Mouse (Mus musculus) layer of hippocampus, postnatal 25 days (tissue): ENCODE measurements around the gene Inpp4b. TPM values are rescaled to one million over a fixed set of nuclear protein-coding genes. Genes with fewer than 3 reads are reported as not detected.
"Not testable (repeated sequence)": the region's sequence is repeated elsewhere in the genome, so short reads cannot be mapped to it uniquely, and the experiment has no call there.

ENCODE experiments used
- DNase-seq, 2 experiments: peaks; one replicate each; pipeline ENCODE4 v3.0.0; 2022; ENCODE audit warnings: mixed read lengths in 2 of 2, low spot score in 1 of 2; ENCODE audit errors: extremely low spot score in 1 of 2
- total RNA-seq, 2 experiments: library from RNA; stranded (reverse); gene quantifications; 2 replicates each; pipeline ENCODE4 v1.2.3; 2021

The Inpp4b gene
- total RNA-seq, 2 experiments from 2014 or later = 8.5 to 10.2 TPM

DNA sequence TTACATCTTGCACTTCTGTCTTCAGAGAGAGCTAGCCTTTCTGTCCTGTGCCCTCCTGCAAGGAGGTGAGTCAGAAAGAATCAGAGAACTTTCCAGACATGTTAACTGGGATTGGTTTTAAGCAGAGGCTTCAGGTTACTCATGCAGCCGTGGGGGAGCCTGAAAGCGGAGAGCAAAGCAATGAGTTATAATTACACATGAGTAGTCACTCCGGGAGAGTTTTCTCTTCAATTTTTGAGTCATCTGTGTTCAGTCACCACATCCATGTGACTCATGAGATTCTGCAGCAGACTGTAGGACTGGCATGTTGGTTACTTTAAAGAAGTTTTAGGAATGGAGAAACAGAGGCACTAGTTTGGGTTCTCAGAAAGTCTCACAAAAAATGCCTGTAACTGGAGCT is 524.7 kb downstream of the Inpp4b start:
- DNase-seq = no peak

DNA sequence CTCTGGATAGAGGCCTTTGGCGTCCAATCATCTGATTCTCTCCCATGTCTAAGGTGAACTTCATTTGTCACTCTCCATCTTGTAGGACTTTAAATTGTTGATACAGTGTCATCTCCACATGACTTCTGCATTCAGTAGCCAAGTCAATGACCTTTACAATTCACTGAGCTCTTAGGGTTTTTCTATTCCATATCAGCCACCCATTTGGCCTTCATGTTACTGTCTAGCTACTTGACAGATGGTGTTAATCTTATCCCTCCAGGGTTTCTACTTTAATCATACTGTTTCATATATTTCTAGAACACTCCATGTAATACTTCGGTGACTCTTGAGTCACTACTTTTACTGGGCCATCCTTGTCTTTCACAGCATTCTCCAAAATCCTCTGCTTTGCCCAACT is 528.1 kb downstream of the Inpp4b start:
- DNase-seq = no peak

DNA sequence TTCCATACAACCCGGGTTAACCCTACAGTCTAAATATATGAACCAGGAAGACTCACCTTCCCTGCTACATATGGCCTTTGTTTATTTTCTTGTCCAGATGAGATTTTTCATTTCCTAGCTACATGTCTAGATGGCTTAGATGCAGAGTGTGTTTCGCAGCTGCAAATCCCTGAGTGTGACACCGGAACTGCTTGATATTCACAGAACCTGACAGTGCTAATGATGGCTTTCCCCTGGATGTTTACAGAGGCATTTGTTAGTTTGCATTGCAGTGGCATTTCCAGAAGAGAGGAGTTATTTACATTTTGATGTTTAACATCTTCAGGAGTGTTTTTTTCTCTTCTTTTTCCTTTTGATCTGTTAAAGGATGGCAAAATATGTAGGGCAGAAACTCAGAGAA is 537.7 kb downstream of the Inpp4b start:
- no peak for DNase-seq

DNA sequence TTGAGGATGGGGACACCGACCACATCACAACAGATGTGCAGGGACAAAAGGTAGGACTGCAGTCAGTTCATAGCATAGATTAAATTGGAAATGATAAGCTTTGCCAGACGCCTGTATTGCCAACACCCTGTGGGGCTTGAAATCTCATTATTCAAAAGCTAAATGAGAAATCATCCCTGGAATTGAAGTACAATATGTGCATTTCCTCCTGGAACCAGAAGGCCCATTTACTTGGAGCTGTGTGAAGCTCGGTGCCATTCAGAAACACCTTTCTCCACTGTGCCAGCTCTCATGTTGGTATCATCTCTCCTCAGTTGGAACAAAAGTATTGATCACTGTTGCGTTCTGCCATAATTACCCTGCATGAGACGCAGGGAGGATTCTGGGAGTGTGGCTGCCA is 541.8 kb downstream of the Inpp4b start:
- DNase-seq = no peak

DNA sequence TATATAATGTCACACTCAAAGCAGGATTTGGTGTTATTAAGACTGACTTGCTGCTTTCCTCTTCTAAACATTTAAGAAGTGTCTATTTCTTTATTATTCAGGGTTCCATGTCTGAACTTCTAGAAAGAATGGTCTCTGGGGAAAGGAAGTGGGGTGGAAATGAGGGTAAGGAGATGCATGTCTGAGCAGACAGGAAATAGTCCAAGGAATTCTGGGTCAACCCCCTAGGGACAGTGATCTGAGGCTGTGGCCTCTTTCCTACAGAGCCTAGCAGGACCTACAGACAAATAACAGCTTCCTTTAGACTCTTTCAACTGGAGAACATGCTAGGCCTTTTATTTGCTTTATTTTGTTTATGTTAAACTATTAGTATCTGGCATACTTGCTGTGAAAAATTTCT is 546.5 kb downstream of the Inpp4b start:
- no peak for DNase-seq

DNA sequence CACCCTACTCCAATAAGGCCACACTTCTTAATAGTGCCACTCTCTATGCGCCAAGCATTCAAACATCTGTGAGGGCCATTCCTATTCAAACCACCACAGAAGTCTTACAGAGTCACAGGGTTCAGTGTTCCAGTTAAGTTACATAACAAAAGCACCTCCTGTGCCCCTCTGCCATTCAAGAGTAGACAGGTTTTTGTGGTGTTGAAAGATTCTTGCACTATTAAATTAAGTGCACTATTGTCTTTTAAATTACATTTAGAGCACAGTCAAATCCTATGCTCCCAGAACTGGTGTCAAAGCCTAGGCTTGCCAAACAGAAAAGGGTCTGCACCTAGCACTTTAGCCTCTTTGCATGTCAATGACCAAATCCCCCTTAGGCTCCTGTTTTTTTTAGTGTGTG is 550.9 kb downstream of the Inpp4b start:
- no peak for DNase-seq

DNA sequence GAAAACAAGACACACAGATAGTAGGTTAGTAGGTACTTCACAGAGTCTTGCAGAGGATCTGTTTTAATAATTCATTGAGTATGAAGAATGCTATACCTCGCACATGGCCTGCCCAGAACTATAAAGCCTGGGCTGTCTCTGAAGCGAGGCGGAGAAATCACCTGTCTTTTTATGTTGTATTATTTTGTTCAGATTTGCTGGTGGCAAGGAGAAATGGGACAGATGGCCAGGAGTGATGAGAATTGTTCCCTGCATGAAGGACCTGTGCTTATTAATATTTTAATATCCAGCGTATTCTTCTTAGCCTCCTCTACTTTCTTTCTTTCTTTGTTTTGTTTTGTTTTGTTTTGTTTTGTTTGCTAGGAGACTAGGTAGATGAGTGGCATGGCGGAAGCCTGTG is 604.5 kb downstream of the Inpp4b start:
- DNase-seq = no peak

DNA sequence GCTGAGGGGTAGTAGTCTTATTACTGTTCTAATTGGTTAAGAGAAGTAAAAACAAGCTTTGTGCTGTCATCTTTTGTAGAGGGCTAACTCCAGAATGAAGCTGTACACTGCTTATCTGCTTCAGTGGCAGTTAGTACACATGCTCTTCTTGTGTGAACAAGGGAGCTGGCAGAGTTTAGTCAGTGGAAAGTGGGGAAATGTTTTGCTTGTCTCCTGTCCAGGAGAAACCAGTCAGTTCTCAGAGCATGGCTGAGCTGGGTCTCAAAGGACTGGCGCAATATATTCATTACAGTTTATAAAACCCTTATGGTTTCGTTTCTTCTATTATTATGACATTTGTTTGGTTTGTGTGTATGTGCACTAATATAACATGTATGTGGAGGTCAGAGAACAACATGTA is 610.7 kb downstream of the Inpp4b start:
- DNase-seq = no peak

DNA sequence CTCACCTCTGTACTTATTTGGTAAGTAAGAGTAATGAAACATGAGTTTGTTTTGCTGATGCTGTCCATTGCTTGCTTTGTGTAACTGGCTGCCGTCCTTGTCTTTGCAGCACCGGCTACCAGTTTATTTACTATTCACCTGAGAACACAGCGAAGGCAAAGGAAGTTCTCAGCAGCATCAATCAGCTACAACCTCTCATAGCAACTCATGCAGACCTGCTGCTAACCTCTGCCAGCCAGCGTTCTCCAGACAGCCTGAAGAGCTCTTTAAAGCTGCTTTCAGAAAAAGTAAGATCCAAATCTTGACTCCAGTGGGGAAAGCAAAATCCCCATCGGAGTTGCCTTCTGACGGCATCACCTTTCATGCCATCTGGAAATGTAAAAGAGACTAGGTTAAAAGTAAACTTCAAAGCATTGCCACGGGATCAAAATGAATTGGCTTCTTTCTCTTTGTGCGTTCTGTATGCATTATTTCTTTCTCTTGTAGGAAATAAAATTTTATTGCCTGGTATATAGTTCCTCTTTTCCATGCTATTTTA is 642.8 kb downstream of the Inpp4b start:
- DNase-seq = no peak

DNA sequence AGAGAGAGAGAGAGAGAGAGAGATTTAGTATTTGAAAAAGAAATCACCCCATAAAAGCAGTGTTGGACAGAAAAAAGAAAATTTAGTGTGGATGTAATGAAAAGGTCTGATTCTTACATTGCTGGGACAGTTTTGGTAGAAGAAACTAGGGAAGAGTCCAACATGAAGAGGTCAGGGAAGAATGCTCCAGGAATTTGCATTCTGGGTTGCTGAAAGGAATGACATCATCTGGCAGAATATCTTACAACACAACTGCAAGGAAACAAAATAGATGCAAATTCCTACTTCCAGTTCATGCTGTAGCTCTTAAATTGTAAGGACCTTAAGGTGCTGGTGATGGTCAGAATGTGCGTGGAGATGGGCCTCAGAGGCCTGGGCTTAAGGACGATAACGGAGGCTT is 650.6 kb downstream of the Inpp4b start:
- DNase-seq = no peak

DNA sequence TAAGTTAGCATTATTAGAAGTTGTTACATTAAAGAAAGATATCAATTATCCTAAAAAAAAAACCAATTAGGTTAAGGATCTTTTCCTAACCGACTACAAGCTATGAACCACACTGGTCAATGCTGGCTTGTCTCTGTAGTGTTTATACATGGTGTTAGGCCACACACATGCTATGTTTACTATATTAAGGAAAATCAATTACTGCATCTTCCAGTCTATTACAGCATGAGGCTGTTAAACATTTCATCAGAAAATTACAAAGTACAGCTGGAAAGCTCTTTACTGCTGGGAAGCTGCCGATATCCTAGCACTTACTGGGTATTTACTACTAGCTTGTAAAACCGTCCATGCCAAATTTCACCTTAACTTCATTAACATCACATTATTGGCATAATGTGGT is 653.9 kb downstream of the Inpp4b start:
- no peak for DNase-seq

DNA sequence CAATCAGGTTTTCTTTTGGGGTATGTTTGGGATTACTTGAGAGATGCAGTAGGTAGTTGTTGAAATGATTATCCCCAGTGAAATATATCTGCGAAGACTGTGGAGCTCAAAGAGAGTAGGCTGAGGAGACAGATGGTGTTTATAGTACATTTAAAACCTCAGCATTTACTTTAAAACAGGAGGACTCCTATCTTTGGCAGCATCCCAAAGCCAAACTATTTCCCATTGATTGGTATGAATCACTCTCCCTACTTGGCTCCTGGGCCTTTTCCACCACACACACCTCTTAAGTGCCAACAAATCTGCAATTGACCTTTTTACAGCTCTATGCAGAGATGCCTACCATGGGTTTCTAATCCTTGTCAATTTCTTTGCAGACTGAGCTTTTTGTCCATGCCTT is 654.5 kb downstream of the Inpp4b start:
- no peak for DNase-seq

DNA sequence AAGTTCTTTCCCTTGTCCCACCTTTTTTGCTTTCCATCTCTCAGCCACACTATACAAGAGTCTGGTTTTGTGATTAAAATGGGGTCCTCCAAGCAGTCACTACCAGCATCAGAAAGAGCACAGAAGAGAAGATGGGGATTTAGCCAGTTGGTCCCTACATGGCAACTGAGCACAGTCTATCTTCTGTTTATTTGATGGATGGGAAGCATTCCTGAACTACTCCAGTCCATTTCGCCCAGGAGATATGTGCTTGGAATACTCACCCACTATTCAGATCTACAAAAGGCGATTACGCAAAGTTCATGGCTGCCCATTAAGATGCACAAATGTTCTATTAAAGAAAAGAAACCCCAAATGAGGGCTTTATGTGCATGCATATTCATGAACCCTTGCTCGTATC is 661.8 kb downstream of the Inpp4b start:
- DNase-seq = no peak

DNA sequence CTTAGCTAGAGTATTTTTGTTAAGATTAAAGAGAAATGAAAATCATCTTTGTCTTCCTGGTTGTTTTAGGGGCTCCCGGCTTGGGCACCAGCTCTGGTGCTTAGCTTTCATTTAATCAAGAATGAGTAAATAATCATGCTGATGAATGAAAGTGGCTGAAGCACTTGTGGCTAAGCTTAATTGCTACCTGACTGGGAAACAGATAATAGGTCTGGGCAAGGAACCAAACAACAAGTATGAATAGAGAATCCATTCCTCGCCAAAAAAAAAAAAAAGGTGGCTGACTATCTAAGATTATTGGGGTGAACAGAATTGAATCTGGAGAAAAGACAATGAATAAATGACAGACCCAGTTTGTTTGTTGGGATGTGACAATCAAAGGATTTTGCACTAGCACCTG is 663.1 kb downstream of the Inpp4b start:
- DNase-seq = no peak

DNA sequence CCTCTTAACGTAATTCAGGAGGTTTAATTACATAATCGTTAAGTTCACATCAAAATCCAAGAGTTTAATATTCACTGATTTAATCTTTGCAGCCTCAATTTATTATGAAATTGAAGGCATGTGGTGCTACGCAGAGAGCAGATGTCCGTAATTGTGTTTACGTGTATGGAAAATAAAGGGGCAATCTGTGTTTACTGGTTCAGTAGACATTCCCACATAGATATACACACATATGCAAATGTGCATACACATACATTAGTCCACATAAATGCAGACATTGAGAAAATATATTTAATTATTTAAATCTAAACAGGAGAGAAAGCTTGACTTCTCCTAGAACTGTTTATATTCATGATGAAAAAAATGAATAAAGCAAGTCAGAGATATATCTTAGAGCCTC is 675.4 kb downstream of the Inpp4b start:
- no peak for DNase-seq

DNA sequence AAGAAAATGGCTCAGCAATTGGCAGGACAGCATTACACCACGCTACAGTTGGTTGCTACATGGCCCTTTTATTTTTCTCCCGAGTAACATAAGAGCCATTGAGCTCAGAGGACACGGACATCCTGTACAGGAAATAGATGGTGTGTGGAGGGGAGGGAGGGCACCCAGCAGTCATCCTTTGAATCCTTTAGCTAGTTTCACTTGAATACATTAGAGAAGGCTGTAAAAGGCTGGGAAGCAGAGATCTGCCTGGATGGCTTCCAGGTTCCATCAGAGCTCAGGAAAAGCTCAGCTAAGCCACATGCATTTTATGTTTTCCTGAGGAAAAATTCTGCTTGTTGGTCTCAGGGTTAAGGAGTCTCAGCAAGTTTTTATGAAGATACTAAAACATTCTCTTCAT is 685.0 kb downstream of the Inpp4b start:
- no peak for DNase-seq

DNA sequence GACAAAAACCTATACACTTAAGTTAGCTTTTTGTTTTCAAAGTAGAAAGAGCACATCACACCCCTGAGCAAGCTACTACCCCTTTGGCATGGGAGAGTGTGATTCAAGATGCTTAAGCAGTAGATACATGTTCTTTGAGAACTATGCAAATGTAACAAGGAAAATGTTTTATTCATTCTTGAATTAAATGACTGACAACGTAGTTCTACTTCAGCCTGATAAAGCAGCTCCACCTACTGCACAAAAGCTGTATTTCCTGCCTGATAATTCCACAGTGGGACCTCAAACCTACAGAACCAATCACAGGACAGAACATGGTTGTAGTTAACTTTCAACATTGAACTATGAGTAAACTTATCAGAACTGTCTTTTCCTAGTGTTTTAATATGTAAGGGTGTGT is 686.5 kb downstream of the Inpp4b start:
- peak in 1 of 2 experiments; percentile 58 for DNase-seq

DNA sequence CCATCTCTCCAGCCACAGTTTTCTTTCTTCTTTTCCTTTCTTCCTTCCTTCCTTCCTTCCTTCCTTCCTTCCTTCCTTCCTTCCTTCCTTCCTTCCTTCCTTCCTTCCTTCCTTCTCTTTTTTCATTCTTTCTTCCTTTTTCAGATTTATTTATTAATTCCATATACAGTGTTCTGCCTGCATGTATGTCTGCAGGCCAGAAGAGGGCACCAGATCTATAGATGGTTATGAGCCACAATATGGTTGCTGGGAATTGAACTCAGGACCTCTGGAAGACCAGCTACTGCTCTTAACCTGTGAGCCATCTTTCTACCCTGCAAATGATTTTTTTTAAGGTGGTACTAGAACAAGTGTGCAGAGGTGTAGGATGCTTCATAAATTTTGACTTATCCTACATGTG is 689.7 kb downstream of the Inpp4b start:
- not testable (repeated sequence) for DNase-seq

DNA sequence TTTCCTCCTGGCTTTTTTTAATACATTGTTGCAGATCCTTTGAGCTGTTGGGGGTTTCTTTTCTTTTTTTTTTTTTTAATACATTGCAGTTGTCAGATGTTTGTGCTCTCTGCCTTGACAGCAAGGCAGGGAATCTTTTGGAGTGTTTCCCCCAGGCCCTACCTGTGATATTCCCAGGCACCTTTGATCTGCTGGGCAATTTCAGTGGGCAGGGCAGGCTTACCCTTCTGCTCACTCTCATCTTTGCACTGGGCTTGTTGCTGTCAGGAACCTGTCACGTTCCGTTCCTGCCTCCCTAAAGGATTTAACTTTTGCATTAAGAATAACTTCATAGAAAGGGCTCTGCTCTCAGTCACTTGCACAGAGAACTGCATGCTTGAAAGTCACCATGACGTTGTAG is 711.7 kb downstream of the Inpp4b start:
- DNase-seq = no peak

DNA sequence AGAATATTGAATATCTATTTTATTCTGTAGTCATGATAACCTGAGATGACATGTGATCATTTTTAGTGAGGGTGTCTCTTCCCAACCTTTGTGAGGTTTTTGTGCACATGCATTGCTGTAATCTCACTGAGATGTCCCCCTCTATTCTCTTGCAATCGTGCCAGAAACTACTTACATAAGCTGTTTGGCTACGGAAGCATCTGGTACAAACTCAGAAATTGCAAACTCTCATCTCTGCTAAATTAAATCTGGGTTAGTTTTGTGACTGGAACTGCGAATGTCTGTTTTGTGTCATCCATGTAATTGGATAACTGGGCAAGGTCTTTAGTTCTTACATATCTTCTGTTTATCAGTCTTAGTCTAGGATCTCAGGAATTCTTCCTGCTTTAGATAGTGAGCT is 725.3 kb downstream of the Inpp4b start:
- DNase-seq = no peak

DNA sequence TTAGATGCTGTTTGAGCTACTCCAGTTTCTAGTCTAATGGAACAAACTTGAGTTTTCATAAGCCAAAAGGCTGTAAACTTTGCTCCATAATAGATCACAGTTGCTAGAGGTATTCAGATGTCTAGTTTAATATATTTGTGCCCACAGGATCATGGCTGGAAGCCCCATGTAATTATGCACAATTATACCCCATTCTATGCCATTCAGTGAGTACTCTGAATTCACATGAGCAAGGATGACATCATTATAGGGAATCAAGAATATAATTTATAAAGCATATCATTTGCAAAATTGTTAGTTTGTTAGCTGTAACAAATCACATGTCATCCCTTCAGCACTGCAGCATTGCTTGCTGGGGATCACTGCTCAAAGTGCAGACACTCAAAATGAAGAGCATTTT is 736.9 kb downstream of the Inpp4b start:
- no peak for DNase-seq

DNA sequence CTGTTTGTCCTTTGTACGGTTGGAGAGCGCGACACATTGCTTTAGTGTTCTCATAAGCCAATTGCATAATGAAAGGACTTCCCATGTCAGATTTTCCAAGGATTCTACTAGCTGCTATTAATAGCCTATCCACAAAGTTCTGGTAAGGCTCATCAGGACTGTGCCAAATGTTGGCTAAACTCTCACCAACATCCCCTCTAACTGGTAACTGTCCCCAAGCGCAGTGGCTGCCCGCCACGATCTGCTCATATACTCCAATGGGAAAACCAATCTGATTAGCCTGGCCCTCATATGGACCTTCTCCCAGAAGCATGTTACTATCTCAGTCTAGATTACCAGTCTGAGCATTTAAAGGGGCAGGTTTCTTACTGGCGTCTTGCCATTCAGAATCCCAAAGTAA is 744.3 kb downstream of the Inpp4b start:
- not testable (repeated sequence) for DNase-seq

DNA sequence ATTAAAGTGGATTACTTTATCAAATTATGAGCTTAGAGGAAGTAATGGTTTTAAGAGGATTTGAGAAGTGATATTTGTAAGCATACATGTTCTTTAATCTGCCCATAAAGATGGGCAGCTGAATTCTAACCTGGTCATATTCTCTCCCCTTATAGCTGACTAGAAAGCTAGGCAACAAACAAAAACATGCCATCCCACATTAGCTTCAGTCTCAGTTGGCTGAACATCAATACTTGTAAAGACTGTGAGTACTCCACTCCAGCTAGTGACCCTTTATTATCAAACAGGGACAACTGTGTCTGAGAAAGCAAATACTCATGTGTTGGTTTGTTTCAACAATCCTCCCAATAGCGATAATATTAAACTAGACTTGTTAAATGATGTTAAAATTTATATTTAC is 748.5 kb downstream of the Inpp4b start:
- no peak for DNase-seq
